Mouse (Mus musculus) heart, adult 9 months (tissue): ENCODE data around the gene Smad1.

Source experiments
- DNase-seq, 2 experiments: peaks; one replicate each; pipeline ENCODE4 v3.0.0; 2022; ENCODE audit warnings: low spot score in 2 of 2

The Smad1 gene

GRCm38 (mm10) chr8:79360302-79360701 is 39.0 kb downstream of the Smad1 start:
- DNase-seq: no peak

- DNase-seq: no peak
Observed at GRCm38 (mm10) chr8:79355721-79356434, 43.4 kb downstream of the Smad1 start.

- DNase-seq: no peak
Observed at GRCm38 (mm10) chr8:79354009-79354408, 45.3 kb downstream of the Smad1 start.

- DNase-seq: no peak
Observed at GRCm38 (mm10) chr8:79351916-79352315, 47.4 kb downstream of the Smad1 start.

GRCm38 (mm10) chr8:79350805-79351204 is 48.5 kb downstream of the Smad1 start:
- no peak for DNase-seq

GRCm38 (mm10) chr8:79350094-79350593 is 49.2 kb downstream of the Smad1 start:
- peak; percentile 90 to 92 for DNase-seq

- no peak for DNase-seq
Observed at GRCm38 (mm10) chr8:79346414-79346813, 52.9 kb downstream of the Smad1 start.

GRCm38 (mm10) chr8:79345856-79346255 is 53.5 kb downstream of the Smad1 start:
- no peak for DNase-seq

GRCm38 (mm10) chr8:79341236-79341635 is 58.1 kb downstream of the Smad1 start:
- no peak for DNase-seq

GRCm38 (mm10) chr8:79339555-79339954 is 59.8 kb downstream of the Smad1 start:
- peak in 1 of 2 experiments; percentile 49 for DNase-seq

- DNase-seq: no peak
Observed at GRCm38 (mm10) chr8:79338619-79339018, 60.7 kb downstream of the Smad1 start.

- DNase-seq: no peak
Observed at GRCm38 (mm10) chr8:79332109-79332900, 67.0 kb downstream of the Smad1 start.

- DNase-seq: no peak
Observed at GRCm38 (mm10) chr8:79331571-79331970, 67.7 kb downstream of the Smad1 start.

- no peak for DNase-seq
Observed at GRCm38 (mm10) chr8:79331017-79331416, 68.3 kb downstream of the Smad1 start.

GRCm38 (mm10) chr8:79329735-79330134 is 69.6 kb downstream of the Smad1 start:
- DNase-seq: no peak

- DNase-seq: no peak
Observed at GRCm38 (mm10) chr8:79329182-79329581, 70.1 kb downstream of the Smad1 start.

GRCm38 (mm10) chr8:79325510-79325909 is 73.8 kb downstream of the Smad1 start:
- peak; percentile 46 to 81 for DNase-seq

- no peak for DNase-seq
Observed at GRCm38 (mm10) chr8:79324928-79325327, 74.4 kb downstream of the Smad1 start.

- no peak for DNase-seq
Observed at GRCm38 (mm10) chr8:79324036-79324435, 75.3 kb downstream of the Smad1 start.

GRCm38 (mm10) chr8:79323121-79323520 is 76.2 kb downstream of the Smad1 start:
- DNase-seq: peak; percentile 22 to 57

- DNase-seq: no peak
Observed at GRCm38 (mm10) chr8:79310801-79311200, 88.5 kb downstream of the Smad1 start.

- DNase-seq: no peak
Observed at GRCm38 (mm10) chr8:79305941-79306340, 93.4 kb downstream of the Smad1 start.

GRCm38 (mm10) chr8:79301548-79301947 is 97.8 kb downstream of the Smad1 start:
- DNase-seq: no peak
